Mouse (Mus musculus) stomach, postnatal 0 days (tissue): ENCODE data around the gene Btbd9.

Source experiments
- CTCF ChIP-seq: IDR thresholded peaks from 2 replicates; pipeline ENCODE4 v1.5.1; 2016; ENCODE audit warnings: antibody characterized with exemption, low read depth, mild to moderate bottlenecking, moderate library complexity
- EP300 ChIP-seq: optimal IDR thresholded peaks from 2 replicates; pipeline ENCODE3; 2016; ENCODE audit warnings: antibody characterized with exemption

GRCm38 (mm10) chr17:30348031-30348430 is 228.3 kb downstream of the Btbd9 start:
- no peak; the same call in 1 of the 2 replicates for TF ChIP-seq CTCF
- no peak for TF ChIP-seq EP300
